Mouse (Mus musculus) stomach, embryonic 15.5 days (tissue): ENCODE measurements around the gene Ppp1r37. TPM values are rescaled to one million over a fixed set of nuclear protein-coding genes. Genes with fewer than 3 reads are reported as not detected.

Experiments
- ATAC-seq: fragments of 200-750 bp; cut with Nextera tagmentation; 2 replicates; pipeline ENCODE4 v1.8.0; 2017; ENCODE audit warnings: low read depth, moderate number of reproducible peaks, moderate TSS enrichment; ENCODE audit not compliant: insufficient read depth, low FRiP score
- H3K27ac ChIP-seq: fragments of 300-500 bp; sonication (generic); 2 replicates; pipeline ENCODE4 v1.5.1; 2015; ENCODE audit warnings: mild to moderate bottlenecking, inconsistent platforms
- H3K27me3 ChIP-seq: fragments of 300-500 bp; sonication (generic); replicated peaks from 2 replicates; pipeline ENCODE4 v1.6.1; 2015; ENCODE audit warnings: inconsistent platforms
- H3K36me3 ChIP-seq: fragments of 300-500 bp; sonication (generic); 2 replicates; pipeline ENCODE4 v1.6.1; 2015; ENCODE audit warnings: inconsistent platforms
- H3K4me1 ChIP-seq: fragments of 300-500 bp; sonication (generic); 2 replicates; pipeline ENCODE4 v1.6.1; 2015; ENCODE audit warnings: inconsistent platforms
- H3K4me2 ChIP-seq: fragments of 300-500 bp; sonication (generic); 2 replicates; pipeline ENCODE4 v1.6.1; 2015; ENCODE audit warnings: mild to moderate bottlenecking, inconsistent platforms
- H3K4me3 ChIP-seq: fragments of 300-500 bp; sonication (generic); replicated peaks from 2 replicates; pipeline ENCODE4 v1.5.1; 2015; ENCODE audit warnings: inconsistent platforms
- H3K9ac ChIP-seq: fragments of 300-500 bp; sonication (generic); 2 replicates; pipeline ENCODE4 v1.6.1; 2015; ENCODE audit warnings: inconsistent platforms
- H3K9me3 ChIP-seq: fragments of 300-500 bp; sonication (generic); 2 replicates; pipeline ENCODE4 v1.6.1; 2016; ENCODE audit warnings: inconsistent platforms
- WGBS: fragments of 180-500 bp; shearing (Covaris S2); methylation state at CpG from one replicate; pipeline ENCODE4 v1.1.7; 2015; 5-methylcytosine and 5-hydroxymethylcytosine counted together
- polyA plus RNA-seq: library from polyadenylated mRNA; unstranded; fragments of >200 nt; fragmentation: Nextera tagmentation; extraction: Ambion mirVana; gene quantifications from 2 replicates; pipeline ENCODE4 v1.2.1, GENCODE M21; 2015

The Ppp1r37 gene
- polyA plus RNA-seq, 1 experiment from 2014 or later = 25.3 TPM

DNA sequence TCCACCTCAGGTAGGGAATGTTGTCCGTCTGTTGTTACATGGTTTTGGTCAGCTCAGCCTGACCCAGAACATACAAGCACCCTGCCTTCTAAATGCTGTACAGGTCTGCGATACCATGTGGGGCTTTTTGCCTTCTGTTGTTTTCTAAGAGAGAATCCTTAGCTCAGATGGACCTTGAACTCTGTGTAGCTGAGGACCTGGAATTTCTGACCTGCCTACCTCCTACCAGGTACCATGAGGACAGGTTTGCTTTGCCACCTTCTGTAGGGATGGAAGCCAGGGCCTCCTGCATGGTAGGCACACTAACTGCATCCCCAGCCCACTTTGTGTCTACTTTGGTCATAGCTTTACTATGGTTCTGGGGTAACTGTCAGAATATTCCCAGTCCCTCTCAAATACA is 2.9 kb upstream of the Ppp1r37 start:
- no peak overlapping the region for H3K27ac ChIP-seq
- no peak overlapping the region for H3K4me3 ChIP-seq
- H3K4me2 ChIP-seq = no peak overlapping the region
- WGBS = 95% methylated on average over 2 of the region's 2 CpGs
- no peaks in the 10 kb centered on the region for H3K9me3 ChIP-seq
- no peak for ATAC-seq
- no peak overlapping the region for H3K9ac ChIP-seq
- peaks cover 32% of the 10 kb centered on the region for H3K36me3 ChIP-seq
- no peaks in the 10 kb centered on the region for H3K27me3 ChIP-seq
- H3K4me1 ChIP-seq = peaks cover 4% of the 10 kb centered on the region; the same call in 1 of the 2 replicates

DNA sequence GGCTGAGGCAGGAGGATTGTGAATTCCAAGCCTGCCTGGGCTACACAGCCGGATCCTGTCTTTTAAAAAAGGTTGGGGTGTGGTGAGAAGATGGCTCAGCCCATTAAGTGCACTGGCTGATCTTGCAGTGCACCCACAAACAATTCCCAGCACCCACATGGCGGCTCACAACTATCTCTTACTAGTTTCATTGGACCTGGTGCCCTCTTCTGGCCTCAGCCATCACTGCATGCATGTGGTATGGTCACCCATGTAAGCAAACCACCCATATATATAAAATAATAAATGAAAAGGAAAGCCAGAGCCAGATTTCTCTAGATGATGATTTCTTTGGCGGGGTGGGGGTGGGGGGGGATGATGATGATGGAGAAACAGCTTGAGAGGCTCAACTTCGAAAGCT is 1.6 kb upstream of the Ppp1r37 start:
- no peak overlapping the region for H3K9ac ChIP-seq
- H3K36me3 ChIP-seq = peaks cover 20% of the 10 kb centered on the region
- H3K4me1 ChIP-seq = peaks cover 15% of the 10 kb centered on the region
- no peak for ATAC-seq
- no peaks in the 10 kb centered on the region for H3K27me3 ChIP-seq
- no peaks in the 10 kb centered on the region for H3K9me3 ChIP-seq
- 88% methylated on average over 4 of the region's 4 CpGs for WGBS
- no peak overlapping the region for H3K4me2 ChIP-seq
- H3K4me3 ChIP-seq = no peak overlapping the region
- H3K27ac ChIP-seq = no peak overlapping the region

DNA sequence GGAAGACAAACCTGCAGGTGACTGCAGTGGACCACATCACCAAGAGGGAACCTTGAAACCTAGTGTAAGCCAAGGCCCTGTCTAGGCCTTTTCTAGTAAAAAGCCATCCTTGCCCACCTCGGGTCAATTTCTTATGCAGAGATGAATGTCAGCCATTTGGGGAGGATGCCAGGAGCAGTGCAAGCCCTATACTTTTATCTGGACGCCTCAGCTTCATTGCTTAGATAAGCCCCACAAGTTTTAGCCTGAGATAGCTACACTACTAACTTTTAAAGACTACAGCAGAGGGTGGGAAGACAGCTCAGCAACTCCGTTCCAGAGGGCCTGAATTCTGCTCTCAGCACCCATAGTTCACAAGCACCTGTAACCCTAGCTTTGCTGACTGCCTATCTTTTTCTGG is 1.0 kb upstream of the Ppp1r37 start:
- Histone ChIP-seq H3K4me2 (peak overlapping the region; percentile 82), H3K27ac (0 out of 2 replicates have a peak overlapping the region, but pooled peaks have one; percentile 4), H3K4me3 (no peak overlapping the region), H3K4me1 (peaks cover 21% of the 10 kb centered on the region), H3K27me3 (no peaks in the 10 kb centered on the region), H3K9me3 (no peaks in the 10 kb centered on the region), H3K36me3 (peaks cover 19% of the 10 kb centered on the region), H3K9ac (no peak overlapping the region)
- 84% methylated on average over 3 of the region's 3 CpGs for WGBS
- 0 out of 2 replicates have a peak, but pooled peaks have one; percentile 17 for ATAC-seq

GRCm38 (mm10) chr7:19561765-19562642 is 872 bp downstream of the Ppp1r37 start:
- H3K4me1 ChIP-seq = peaks cover 35% of the 10 kb centered on the region
- WGBS = under 1% methylated on average over 102 of the region's 102 CpGs
- no peaks in the 10 kb centered on the region for H3K9me3 ChIP-seq
- peak overlapping the region; percentile 89 for H3K9ac ChIP-seq
- H3K27me3 ChIP-seq = no peaks in the 10 kb centered on the region
- peak; percentile 85 for ATAC-seq
- H3K27ac ChIP-seq = peak overlapping the region; percentile 91
- H3K4me3 ChIP-seq = peak overlapping the region; percentile 81
- H3K36me3 ChIP-seq = peaks cover 19% of the 10 kb centered on the region
- H3K4me2 ChIP-seq = peak overlapping the region; percentile 82

DNA sequence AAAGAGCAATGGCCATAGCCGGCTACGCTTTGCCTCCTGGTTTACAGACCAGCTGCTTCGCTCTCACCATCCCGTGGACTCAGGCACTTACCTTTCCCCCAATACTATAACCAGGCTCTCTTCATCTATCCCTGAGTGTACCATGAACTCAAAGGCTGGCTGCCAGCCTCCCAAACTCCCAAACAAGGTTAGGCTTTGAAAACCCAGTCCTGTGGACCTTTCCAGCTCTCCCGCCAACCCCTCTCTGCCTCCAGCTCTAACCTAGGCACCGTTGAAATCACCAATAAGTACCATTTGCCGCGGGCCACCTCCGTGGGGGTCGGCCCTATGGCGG is 1.5 kb downstream of the Ppp1r37 start:
- Histone ChIP-seq H3K36me3 (peaks cover 19% of the 10 kb centered on the region), H3K9ac (peak overlapping the region; percentile 89), H3K4me3 (peak overlapping the region; percentile 81), H3K4me1 (peaks cover 35% of the 10 kb centered on the region), H3K27me3 (no peaks in the 10 kb centered on the region), H3K9me3 (no peaks in the 10 kb centered on the region), H3K4me2 (peak overlapping the region; percentile 82), H3K27ac (peak overlapping the region; percentile 91)
- no peak for ATAC-seq
- WGBS = 1% methylated on average over 11 of the region's 11 CpGs

DNA sequence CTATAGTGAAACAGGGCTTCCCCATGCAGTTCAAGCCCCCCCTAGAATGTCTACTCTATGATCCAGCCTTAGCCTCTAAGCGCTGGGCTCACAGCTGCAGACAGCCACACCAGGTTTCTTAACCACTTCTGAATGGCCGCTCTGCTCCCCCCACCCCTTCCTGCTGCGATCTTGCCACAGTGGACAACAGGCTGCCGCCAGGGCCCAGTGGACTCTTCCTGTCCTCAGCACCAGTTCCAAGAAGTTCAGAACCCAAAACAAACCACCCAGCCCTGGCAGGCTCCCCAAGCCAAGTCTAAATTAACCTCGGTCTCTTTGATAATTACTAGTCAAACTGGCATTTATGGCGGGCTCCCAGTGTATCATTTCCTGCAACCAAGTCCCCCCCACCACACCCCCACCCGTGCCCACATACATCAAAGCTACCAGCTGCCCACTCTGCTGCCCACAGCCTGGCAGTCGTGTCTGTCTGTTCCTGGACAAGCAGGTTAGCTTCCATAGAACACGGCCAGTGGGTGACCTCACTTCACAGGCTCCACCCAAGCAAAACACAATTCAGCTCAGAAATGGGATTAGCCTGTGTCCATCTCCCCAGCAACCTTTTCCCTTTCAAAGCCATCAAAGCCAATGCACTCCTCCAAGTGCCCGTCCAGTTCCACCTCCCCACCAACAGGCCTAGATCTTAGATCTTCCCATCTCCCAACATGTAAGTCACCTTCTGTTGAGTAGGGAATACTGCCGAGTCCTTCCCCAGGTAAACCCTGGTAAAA is 2.2 kb downstream of the Ppp1r37 start:
- Histone ChIP-seq H3K36me3 (peaks cover 16% of the 10 kb centered on the region), H3K27ac (peak overlapping the region; percentile 91; the same call in 1 of the 2 replicates), H3K27me3 (no peaks in the 10 kb centered on the region), H3K4me2 (peak overlapping the region; percentile 82), H3K4me1 (peaks cover 35% of the 10 kb centered on the region), H3K4me3 (peak overlapping the region; percentile 81), H3K9ac (peak overlapping the region; percentile 89; the same call in 1 of the 2 replicates), H3K9me3 (no peaks in the 10 kb centered on the region)
- 23% methylated on average over 11 of the region's 11 CpGs for WGBS
- no peak for ATAC-seq

GRCm38 (mm10) chr7:19558965-19559364 is 3.9 kb downstream of the Ppp1r37 start:
- Histone ChIP-seq H3K36me3 (peaks cover 11% of the 10 kb centered on the region), H3K9me3 (no peaks in the 10 kb centered on the region), H3K4me3 (no peak overlapping the region), H3K27me3 (no peaks in the 10 kb centered on the region), H3K4me1 (peaks cover 38% of the 10 kb centered on the region), H3K4me2 (peak overlapping the region; percentile 23), H3K27ac (peak overlapping the region; percentile 36), H3K9ac (0 out of 2 replicates have a peak overlapping the region, but pooled peaks have one; percentile 0)
- ATAC-seq = no peak
- WGBS = 41% methylated on average over 2 of the region's 2 CpGs

- WGBS = 83% methylated on average over 6 of the region's 6 CpGs
- peaks cover 18% of the 10 kb centered on the region for H3K36me3 ChIP-seq
- peak overlapping the region; percentile 23; the same call in 1 of the 2 replicates for H3K4me2 ChIP-seq
- H3K9ac ChIP-seq = 0 out of 2 replicates have a peak overlapping the region, but pooled peaks have one; percentile 0
- no peaks in the 10 kb centered on the region for H3K9me3 ChIP-seq
- H3K4me3 ChIP-seq = no peak overlapping the region
- H3K27ac ChIP-seq = peak overlapping the region; percentile 36
- no peak for ATAC-seq
- peaks cover 40% of the 10 kb centered on the region for H3K4me1 ChIP-seq
- H3K27me3 ChIP-seq = no peaks in the 10 kb centered on the region
These were observed 4.6 kb downstream of the Ppp1r37 start for GRCm38 (mm10) chr7:19557982-19558900.

DNA sequence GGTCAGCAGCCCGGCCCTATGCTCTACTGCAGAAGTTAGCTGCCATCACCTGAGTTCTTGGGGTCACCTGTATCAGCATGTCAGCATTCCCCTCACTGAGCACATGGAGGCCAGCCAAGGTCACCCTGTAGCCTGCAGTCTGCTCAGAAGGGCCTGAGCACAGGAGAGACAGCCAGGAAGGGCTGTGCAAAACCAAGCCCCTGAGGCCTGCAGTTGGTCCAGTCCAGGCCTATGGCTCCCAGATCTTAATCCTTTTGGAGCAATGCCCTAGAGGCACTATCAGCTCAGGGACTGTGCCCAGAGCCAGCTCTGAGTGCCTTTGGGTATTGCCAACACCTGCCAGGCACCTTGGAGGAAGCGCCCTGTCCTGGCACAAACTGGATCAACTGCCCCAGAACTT is 5.8 kb downstream of the Ppp1r37 start:
- 88% methylated on average over 2 of the region's 2 CpGs for WGBS
- no peak for ATAC-seq
- H3K27ac ChIP-seq = no peak overlapping the region
- H3K4me3 ChIP-seq = no peak overlapping the region
- no peak overlapping the region for H3K9ac ChIP-seq
- H3K4me1 ChIP-seq = peaks cover 38% of the 10 kb centered on the region
- no peaks in the 10 kb centered on the region for H3K9me3 ChIP-seq
- H3K4me2 ChIP-seq = no peak overlapping the region
- peaks cover 20% of the 10 kb centered on the region for H3K36me3 ChIP-seq
- H3K27me3 ChIP-seq = no peaks in the 10 kb centered on the region

DNA sequence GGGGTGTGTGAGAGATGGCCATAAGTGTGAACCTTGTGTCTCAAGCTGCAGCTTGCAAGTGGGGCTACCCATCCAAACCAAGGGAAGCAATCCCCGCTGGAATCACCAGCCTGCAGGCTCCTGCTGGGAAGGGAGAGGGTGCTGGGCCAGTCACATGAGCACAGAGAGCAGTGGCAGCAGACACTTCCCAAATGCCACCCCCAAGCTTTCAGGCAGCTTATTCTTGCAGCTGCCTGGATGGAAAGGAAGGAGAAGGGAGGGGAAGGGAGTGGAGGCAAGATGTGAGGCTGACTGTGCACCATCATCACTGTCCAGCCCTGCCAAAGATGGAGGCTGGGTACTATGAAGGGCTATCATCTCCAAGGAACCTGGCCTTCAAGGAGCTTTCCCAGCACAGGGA is 8.7 kb downstream of the Ppp1r37 start:
- Histone ChIP-seq H3K4me3 (no peak overlapping the region), H3K4me2 (no peak overlapping the region), H3K9me3 (no peaks in the 10 kb centered on the region), H3K4me1 (peaks cover 31% of the 10 kb centered on the region), H3K27me3 (no peaks in the 10 kb centered on the region), H3K36me3 (peaks cover 23% of the 10 kb centered on the region), H3K9ac (no peak overlapping the region), H3K27ac (no peak overlapping the region)
- WGBS = 92% methylated on average over 1 of the region's 1 CpGs
- ATAC-seq = no peak

DNA sequence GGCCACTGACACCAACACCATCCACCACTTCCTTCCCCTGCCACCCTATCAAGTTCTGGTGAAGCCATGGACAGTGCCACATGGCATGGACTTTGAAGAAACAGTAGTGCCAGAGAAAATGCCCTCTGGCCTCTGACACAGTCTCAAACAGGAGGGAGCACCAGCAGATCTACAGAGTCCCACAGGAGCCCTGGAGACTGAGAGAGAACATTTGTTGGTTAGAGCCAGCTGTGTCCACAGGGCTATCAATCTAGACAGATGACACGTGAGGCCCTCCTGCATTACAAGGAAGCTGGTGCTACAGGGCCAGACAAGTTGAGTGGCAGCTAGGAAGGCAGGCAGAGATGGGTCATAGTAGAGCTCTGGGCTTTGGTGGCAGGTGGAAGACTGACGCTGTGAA is 10.4 kb downstream of the Ppp1r37 start:
- no peak overlapping the region for H3K4me3 ChIP-seq
- no peak overlapping the region for H3K9ac ChIP-seq
- H3K9me3 ChIP-seq = no peaks in the 10 kb centered on the region
- no peak overlapping the region for H3K27ac ChIP-seq
- no peaks in the 10 kb centered on the region for H3K27me3 ChIP-seq
- peaks cover 24% of the 10 kb centered on the region for H3K36me3 ChIP-seq
- H3K4me2 ChIP-seq = no peak overlapping the region
- WGBS = 39% methylated on average over 2 of the region's 2 CpGs
- peak; percentile 82; the same call in 1 of the 2 replicates for ATAC-seq
- H3K4me1 ChIP-seq = peaks cover 26% of the 10 kb centered on the region
